Mouse (Mus musculus): ENCODE results near the gene Ttc34.

Gene Ttc34

GRCm38 (mm10) chr4:154857366-154858240 lies 20.3 kb downstream of the Ttc34 start:
- DNase-seq (ENCODE audit: low spot score in 2 of 2): peak in 1 of 2 experiments; percentile 57

- DNase-seq (ENCODE audit: low spot score in 2 of 2): peak in 1 of 2 experiments; percentile 47
Observed at GRCm38 (mm10) chr4:154858601-154859000, 21.3 kb downstream of the Ttc34 start.

- peak in 1 of 2 experiments; percentile 55 for DNase-seq (ENCODE audit: low spot score in 2 of 2)
Observed at GRCm38 (mm10) chr4:154861967-154862366, 24.7 kb downstream of the Ttc34 start.

GRCm38 (mm10) chr4:154863436-154863935 lies 26.2 kb downstream of the Ttc34 start:
- peak in 1 of 2 experiments; percentile 55 for DNase-seq (ENCODE audit: low spot score in 2 of 2)

GRCm38 (mm10) chr4:154864271-154864771 lies 27.1 kb downstream of the Ttc34 start:
- peak; percentile 81 to 90 for DNase-seq (ENCODE audit: low spot score in 2 of 2)

GRCm38 (mm10) chr4:154864961-154865760 lies 27.9 kb downstream of the Ttc34 start:
- peak in 1 of 2 experiments; percentile 61 for DNase-seq (ENCODE audit: low spot score in 2 of 2)

GRCm38 (mm10) chr4:154866391-154866790 lies 29.1 kb downstream of the Ttc34 start:
- DNase-seq (ENCODE audit: low spot score in 2 of 2): no peak

GRCm38 (mm10) chr4:154867257-154867656 lies 30.0 kb downstream of the Ttc34 start:
- no peak for DNase-seq (ENCODE audit: low spot score in 2 of 2)

GRCm38 (mm10) chr4:154869440-154869839 lies 32.2 kb downstream of the Ttc34 start, which contains the start of gene Mmel1:
TSS of gene Mmel1 (plus strand) at chr4:154869585.
- DNase-seq (ENCODE audit: low spot score in 2 of 2): no peak

GRCm38 (mm10) chr4:154870721-154871120 lies 33.5 kb downstream of the Ttc34 start:
- DNase-seq (ENCODE audit: low spot score in 2 of 2): no peak

- DNase-seq (ENCODE audit: low spot score in 2 of 2): peak in 1 of 2 experiments; percentile 12
Observed at GRCm38 (mm10) chr4:154871757-154872251, 34.5 kb downstream of the Ttc34 start.

GRCm38 (mm10) chr4:154873186-154873585 lies 35.9 kb downstream of the Ttc34 start:
- peak in 1 of 2 experiments; percentile 13 for DNase-seq (ENCODE audit: low spot score in 2 of 2)

GRCm38 (mm10) chr4:154877864-154878548 lies 40.7 kb downstream of the Ttc34 start:
- DNase-seq (ENCODE audit: low spot score in 2 of 2): peak; percentile 93 to 99

GRCm38 (mm10) chr4:154880730-154881129 lies 43.5 kb downstream of the Ttc34 start:
- DNase-seq (ENCODE audit: low spot score in 2 of 2): peak; percentile 70 to 74

- peak; percentile 73 to 87 for DNase-seq (ENCODE audit: low spot score in 2 of 2)
Observed at GRCm38 (mm10) chr4:154882014-154882659, 44.9 kb downstream of the Ttc34 start.

- DNase-seq (ENCODE audit: low spot score in 2 of 2): no peak
Observed at GRCm38 (mm10) chr4:154885416-154885815, 48.2 kb downstream of the Ttc34 start.

- DNase-seq (ENCODE audit: low spot score in 2 of 2): no peak
Observed at GRCm38 (mm10) chr4:154886876-154887592, 49.8 kb downstream of the Ttc34 start.

- no peak for DNase-seq (ENCODE audit: low spot score in 2 of 2)
Observed at GRCm38 (mm10) chr4:154887593-154888250, 50.5 kb downstream of the Ttc34 start.

GRCm38 (mm10) chr4:154890887-154891286 lies 53.6 kb downstream of the Ttc34 start:
- DNase-seq (ENCODE audit: low spot score in 2 of 2): no peak
